Mouse (Mus musculus) liver, embryonic 11.5 days (tissue): Measurements from ENCODE around the gene Hes7. TPM values are rescaled to one million over a fixed set of nuclear protein-coding genes. Genes with fewer than 3 reads are reported as not detected.

Experiments
- ATAC-seq: fragments of 200-750 bp; cut with Nextera tagmentation; replicated peaks from 2 replicates; pipeline ENCODE4 v1.8.0; 2017; ENCODE audit warnings: moderate number of reproducible peaks, mild to moderate bottlenecking, moderate TSS enrichment, moderate library complexity; ENCODE audit not compliant: low FRiP score
- DNase-seq: peaks from one replicate; pipeline ENCODE4 v3.0.0-alpha.2; 2017; ENCODE audit warnings: low spot score
- H3K27ac ChIP-seq: fragments of 300-500 bp; sonication (generic); 2 replicates; pipeline ENCODE4 v1.5.1; 2014; ENCODE audit warnings: mild to moderate bottlenecking, low read depth, low read length, control low read depth
- H3K27me3 ChIP-seq: fragments of 300-500 bp; sonication (generic); replicated peaks from 2 replicates; pipeline ENCODE4 v1.6.1; 2014; ENCODE audit warnings: low read length, mixed read lengths; ENCODE audit not compliant: control insufficient read depth, insufficient read depth
- H3K36me3 ChIP-seq: fragments of 300-500 bp; sonication (generic); 2 replicates; pipeline ENCODE4 v1.6.1; 2014; ENCODE audit warnings: mild to moderate bottlenecking, low read length, moderate library complexity, mixed read lengths; ENCODE audit not compliant: control insufficient read depth, insufficient read depth
- H3K4me1 ChIP-seq: fragments of 300-500 bp; sonication (generic); replicated peaks from 2 replicates; pipeline ENCODE4 v1.6.1; 2014; ENCODE audit warnings: low read length, mixed read lengths; ENCODE audit not compliant: control insufficient read depth, insufficient read depth
- H3K4me2 ChIP-seq: fragments of 300-500 bp; sonication (generic); 2 replicates; pipeline ENCODE4 v1.6.1; 2014; ENCODE audit warnings: mild to moderate bottlenecking, control low read depth, moderate library complexity
- H3K4me3 ChIP-seq: fragments of 300-500 bp; sonication (generic); 2 replicates; pipeline ENCODE4 v1.5.1; 2014; ENCODE audit warnings: low read depth, low read length, control low read depth
- H3K9ac ChIP-seq: fragments of 300-500 bp; sonication (generic); 2 replicates; pipeline ENCODE4 v1.6.1; 2014; ENCODE audit warnings: low read depth, low read length, control low read depth
- H3K9me3 ChIP-seq: fragments of 300-500 bp; sonication (generic); 2 replicates; pipeline ENCODE4 v1.6.1; 2016; ENCODE audit warnings: low read length, inconsistent platforms, mixed read lengths; ENCODE audit not compliant: control insufficient read depth
- WGBS: fragments of 180-500 bp; shearing (Covaris S2); extraction: QIAGEN DNeasy Blood & Tissue Kit; methylation state at CpG from one replicate; pipeline ENCODE4 v1.1.7; 2014; 5-methylcytosine and 5-hydroxymethylcytosine counted together
- polyA plus RNA-seq: library from polyadenylated mRNA; unstranded; fragments of >200 nt; fragmentation: Nextera tagmentation; extraction: Ambion mirVana; gene quantifications from 2 replicates; pipeline ENCODE4 v1.2.1, GENCODE M21; 2014

Hes7 gene
- polyA plus RNA-seq, 1 experiment from 2014 or later, result 0.59 TPM

- Histone ChIP-seq H3K27ac (no peak overlapping the region), H3K4me2 (no peak overlapping the region), H3K36me3 (no peaks in the 10 kb centered on the region), H3K4me3 (no peak overlapping the region), H3K9me3 (no peaks in the 10 kb centered on the region), H3K4me1 (no peaks in the 10 kb centered on the region), H3K27me3 (peaks cover 49% of the 10 kb centered on the region), H3K9ac (no peak overlapping the region)
- ATAC-seq (no peak), DNase-seq (no peak)
- 16% methylated on average over 1 of the region's 1 CpGs for WGBS
Observed at GRCm38 (mm10) chr11:69155351-69155750, 35.1 kb downstream of the Hes7 start.

- Histone ChIP-seq H3K9me3 (no peaks in the 10 kb centered on the region), H3K4me1 (no peaks in the 10 kb centered on the region), H3K36me3 (no peaks in the 10 kb centered on the region), H3K4me2 (peak within 1 kb of the TSS; percentile 21), H3K27me3 (peaks cover 46% of the 10 kb centered on the region), H3K4me3 (no peak within 1 kb of the TSS), H3K9ac (no peak within 1 kb of the TSS), H3K27ac (no peak within 1 kb of the TSS)
- no peak for ATAC-seq
- DNase-seq, result no peak
- WGBS, result 5% methylated on average over 18 of the region's 18 CpGs
Observed at GRCm38 (mm10) chr11:69156800-69157199, 36.6 kb downstream of the Hes7 start, which contains the start of gene Alox12b. Gene Alox12b, plus strand, starts transcription at chr11:69156989.

GRCm38 (mm10) chr11:69169313-69169712, 49.1 kb downstream of the Hes7 start:
- Histone ChIP-seq H3K9me3 (no peaks in the 10 kb centered on the region), H3K9ac (no peak overlapping the region), H3K4me3 (no peak overlapping the region), H3K36me3 (no peaks in the 10 kb centered on the region), H3K27ac (no peak overlapping the region), H3K4me1 (no peaks in the 10 kb centered on the region), H3K4me2 (no peak overlapping the region), H3K27me3 (peaks cover 11% of the 10 kb centered on the region)
- DNase-seq (no peak), ATAC-seq (no peak)
- WGBS, result 85% methylated on average over 12 of the region's 12 CpGs

GRCm38 (mm10) chr11:69171626-69172025, 51.4 kb downstream of the Hes7 start:
- Histone ChIP-seq H3K27me3 (0 out of 2 replicates have a peak, but pooled peaks cover 6% of the 10 kb centered on the region), H3K4me3 (no peak overlapping the region), H3K9ac (no peak overlapping the region), H3K4me2 (no peak overlapping the region), H3K9me3 (no peaks in the 10 kb centered on the region), H3K36me3 (no peaks in the 10 kb centered on the region), H3K27ac (no peak overlapping the region), H3K4me1 (no peaks in the 10 kb centered on the region)
- WGBS, result 31% methylated on average over 7 of the region's 7 CpGs
- no peak for ATAC-seq
- DNase-seq, result no peak

- 85% methylated on average over 2 of the region's 2 CpGs for WGBS
- no peak overlapping the region for H3K27ac ChIP-seq
- ATAC-seq (no peak), DNase-seq (no peak)
- H3K9me3 ChIP-seq, result no peaks in the 10 kb centered on the region
- H3K4me2 ChIP-seq, result no peak overlapping the region
- H3K36me3 ChIP-seq, result no peaks in the 10 kb centered on the region
- no peak overlapping the region for H3K9ac ChIP-seq
- H3K4me3 ChIP-seq, result no peak overlapping the region
- no peaks in the 10 kb centered on the region for H3K4me1 ChIP-seq
- H3K27me3 ChIP-seq, result 0 out of 2 replicates have a peak, but pooled peaks cover 3% of the 10 kb centered on the region
Observed at GRCm38 (mm10) chr11:69172606-69173005, 52.4 kb downstream of the Hes7 start.

Other genes starting within 250 kb of the Hes7 start
- gene Ndel1, start 248.5 kb upstream of the Hes7 start, polyA plus RNA-seq, result 47.8 and 53.9 TPM in 2 replicates
- gene Rnf222, start 231.9 kb upstream of the Hes7 start, polyA plus RNA-seq, result 0.10 and 0.16 TPM in 2 replicates
- 1,252 and 1,388 TPM in 2 replicates for gene Rpl26, start 218.8 kb upstream of the Hes7 start, polyA plus RNA-seq
- not detected in 2 replicates for gene Odf4, start 193.3 kb upstream of the Hes7 start, polyA plus RNA-seq
- 5.8 and 6.8 TPM in 2 replicates for gene Arhgef15, start 162.9 kb upstream of the Hes7 start, polyA plus RNA-seq
- gene Slc25a35, start 152.3 kb upstream of the Hes7 start, polyA plus RNA-seq, result 1.4 and 1.7 TPM in 2 replicates
- 94.4 and 97.5 TPM in 2 replicates for gene Rangrf, start 145.2 kb upstream of the Hes7 start, polyA plus RNA-seq
- 60.2 and 64.9 TPM in 2 replicates for gene Pfas, start 111.9 kb upstream of the Hes7 start, polyA plus RNA-seq
- gene Ctc1, start 104.5 kb upstream of the Hes7 start, polyA plus RNA-seq, result 57.5 and 60.5 TPM in 2 replicates
- 168 and 170 TPM in 2 replicates for gene Aurkb, start 74.8 kb upstream of the Hes7 start, polyA plus RNA-seq
- 5.9 and 6.6 TPM in 2 replicates for gene Borcs6, start 60.7 kb upstream of the Hes7 start, polyA plus RNA-seq
- gene Tmem107, start 49.6 kb upstream of the Hes7 start, polyA plus RNA-seq, result 39.1 and 43.5 TPM in 2 replicates
- 47.2 and 56.0 TPM in 2 replicates for gene Vamp2, start 31.9 kb upstream of the Hes7 start, polyA plus RNA-seq
- 6.2 and 6.6 TPM in 2 replicates for gene Per1, start 25.2 kb upstream of the Hes7 start, polyA plus RNA-seq
- 0.10 and 0.22 TPM in 2 replicates for gene 9130213A22Rik, start 2.2 kb downstream of the Hes7 start, polyA plus RNA-seq
- 0.48 TPM in 1 of 2 replicates, not detected in the other for gene Aloxe3, start 5.5 kb downstream of the Hes7 start, polyA plus RNA-seq
- not detected in 2 replicates for gene Alox12b, start 36.6 kb downstream of the Hes7 start, polyA plus RNA-seq
- gene Alox8, start 77.4 kb downstream of the Hes7 start, polyA plus RNA-seq, result 0.12 TPM in 1 of 2 replicates, not detected in the other
- 0.04 and 0.05 TPM in 2 replicates for gene Gucy2e, start 116.6 kb downstream of the Hes7 start, polyA plus RNA-seq
- 14.9 and 17.1 TPM in 2 replicates for gene Cntrob, start 203.4 kb downstream of the Hes7 start, polyA plus RNA-seq
- 114 and 123 TPM in 2 replicates for gene Trappc1, start 203.6 kb downstream of the Hes7 start, polyA plus RNA-seq
- 0.42 and 0.52 TPM in 2 replicates for gene Kcnab3, start 205.9 kb downstream of the Hes7 start, polyA plus RNA-seq
- gene Rnf227, start 220.1 kb downstream of the Hes7 start, polyA plus RNA-seq, result 4.3 and 5.4 TPM in 2 replicates
- 13.8 and 17.1 TPM in 2 replicates for gene Chd3, start 249.0 kb downstream of the Hes7 start, polyA plus RNA-seq